8 mouse cellular contexts compared by ENCODE assay signal in genomic region chr6:65043241-65043640, GRCm38 (mm10). TPM values are rescaled to one million over a fixed set of nuclear protein-coding genes. Genes with fewer than 3 reads are reported as not detected.
DNase-seq lines count a peak whose midpoint lies in the region; ATAC-seq and TF ChIP-seq lines count a peak whose summit lies in the region.

No protein-coding gene starts in this region.

- H3K27ac ChIP-seq in heart, embryonic 16.5 days (ENCODE audit: low read length): peak overlapping the region; percentile 92
- peak overlapping the region; percentile 92 for H3K27ac ChIP-seq in MEL (ENCODE audit: control insufficient read depth, low read depth, low read length)
- H3K27ac ChIP-seq in forebrain, embryonic 16.5 days (ENCODE audit: low read length): peak overlapping the region; percentile 99
- no peak overlapping the region for H3K27ac ChIP-seq in liver, embryonic 16.5 days (ENCODE audit: low read length)

- no peak for TF ChIP-seq EP300 in MEL (IDR thresholded peaks at IDR 0.05; ENCODE audit: low read depth in 1 of 2, low read length in 2 of 2)

- peak overlapping the region; percentile 93 for H3K4me2 ChIP-seq in heart, embryonic 16.5 days (ENCODE audit: low read depth, low read length)
- peak overlapping the region; percentile 95 for H3K4me2 ChIP-seq in forebrain, embryonic 16.5 days (ENCODE audit: low read length)
- H3K4me2 ChIP-seq in liver, embryonic 16.5 days (ENCODE audit: low read depth, low read length): peak overlapping the region; percentile 62

- H3K4me1 ChIP-seq in heart, embryonic 16.5 days (ENCODE audit: control insufficient read depth, insufficient read depth, low read length): peaks cover 7% of the 10 kb centered on the region
- H3K4me1 ChIP-seq in MEL (ENCODE audit: control insufficient read depth in 1 of 2, insufficient read depth in 2 of 2, low read length in 2 of 2): peaks cover 3 to 12% of the 10 kb centered on the region in 2 experiments; a peak in 3 of 4 replicates
- H3K4me1 ChIP-seq in forebrain, embryonic 16.5 days (replicated peaks; ENCODE audit: control insufficient read depth, insufficient read depth, low read length): peaks cover 12% of the 10 kb centered on the region
- peaks cover 5% of the 10 kb centered on the region; the same call in 1 of the 2 replicates for H3K4me1 ChIP-seq in liver, embryonic 16.5 days (ENCODE audit: control insufficient read depth, low read depth, low read length)

- H3K36me3 ChIP-seq in heart, embryonic 16.5 days (ENCODE audit: control insufficient read depth, insufficient read depth): peaks cover 26% of the 10 kb centered on the region
- peaks cover 3 to 15% of the 10 kb centered on the region in 2 experiments for H3K36me3 ChIP-seq in MEL (ENCODE audit: control insufficient read depth in 1 of 2, insufficient read depth in 2 of 2, low read length in 2 of 2)
- H3K36me3 ChIP-seq in forebrain, embryonic 16.5 days (ENCODE audit: control insufficient read depth, insufficient read depth): peaks cover 26% of the 10 kb centered on the region
- peaks cover 6% of the 10 kb centered on the region for H3K36me3 ChIP-seq in liver, embryonic 16.5 days (ENCODE audit: control insufficient read depth, insufficient read depth)

- TF ChIP-seq RAD21 in MEL (IDR thresholded peaks at IDR 0.05; ENCODE audit: low read depth, low read length): no peak

- TF ChIP-seq POLR2A in MEL (IDR thresholded peaks at IDR 0.05; ENCODE audit: control insufficient read depth in 1 of 2, insufficient read depth in 1 of 2, low read depth in 1 of 2, low read length in 2 of 2, poor library complexity in 1 of 2): no peak

- peak overlapping the region; percentile 99 for H3K9ac ChIP-seq in heart, embryonic 16.5 days (ENCODE audit: low read length)
- peak overlapping the region; percentile 99 for H3K9ac ChIP-seq in MEL (ENCODE audit: control insufficient read depth, low read depth, low read length, poor library complexity, severe bottlenecking)
- H3K9ac ChIP-seq in forebrain, embryonic 16.5 days (replicated peaks; ENCODE audit: low read depth, low read length): peak overlapping the region; percentile 99
- H3K9ac ChIP-seq in liver, embryonic 16.5 days (ENCODE audit: low read depth, low read length): peak overlapping the region; percentile 86

- H3K27me3 ChIP-seq in heart, embryonic 16.5 days (ENCODE audit: control insufficient read depth, insufficient read depth, low read length): no peaks in the 10 kb centered on the region
- no peaks in the 10 kb centered on the region; a peak in 1 of 4 replicates for H3K27me3 ChIP-seq in MEL (ENCODE audit: control insufficient read depth in 1 of 2, insufficient read depth in 2 of 2, low read length in 2 of 2)
- H3K27me3 ChIP-seq in forebrain, embryonic 16.5 days (replicated peaks; ENCODE audit: control insufficient read depth, insufficient read depth, low read length): no peaks in the 10 kb centered on the region
- no peaks in the 10 kb centered on the region for H3K27me3 ChIP-seq in liver, embryonic 16.5 days (ENCODE audit: control insufficient read depth, insufficient read depth, low read depth, low read length)

- intact Hi-C loops in heart, postnatal 10 days (cut with DNase I): loop anchor here (5.0 kb wide), 1 partner anchor 484 kb away; the partner anchor contains the start of gene Tnip3

- H3K79me2 ChIP-seq in MEL (ENCODE audit: control insufficient read depth, insufficient read depth, low read length, poor library complexity): peaks cover 17% of the 10 kb centered on the region

- no peaks in the 10 kb centered on the region for H3K9me3 ChIP-seq in heart, embryonic 16.5 days (replicated peaks; ENCODE audit: control insufficient read depth, low read length)
- H3K9me3 ChIP-seq in MEL (replicated peaks; ENCODE audit: insufficient read depth, low read length): no peaks in the 10 kb centered on the region
- no peaks in the 10 kb centered on the region for H3K9me3 ChIP-seq in forebrain, embryonic 16.5 days (ENCODE audit: control insufficient read depth, low read length)
- no peaks in the 10 kb centered on the region for H3K9me3 ChIP-seq in liver, embryonic 16.5 days (replicated peaks; ENCODE audit: control insufficient read depth, low read length)

- WGBS in heart, embryonic 16.5 days: 13% methylated on average over 7 of the region's 7 CpGs
- WGBS in forebrain, embryonic 16.5 days: 6% methylated on average over 7 of the region's 7 CpGs
- 3% methylated on average over 7 of the region's 7 CpGs for WGBS in liver, embryonic 16.5 days (ENCODE audit: insufficient replicate concordance)

- H3K4me3 ChIP-seq in heart, embryonic 16.5 days (ENCODE audit: low read length): peak overlapping the region; percentile 89
- H3K4me3 ChIP-seq in MEL (ENCODE audit: control insufficient read depth in 1 of 2, insufficient read depth in 1 of 2, low read depth in 2 of 2, low read length in 2 of 2): peak overlapping the region; percentile 81 to 97
- peak overlapping the region; percentile 87 for H3K4me3 ChIP-seq in forebrain, embryonic 16.5 days (replicated peaks; ENCODE audit: low read length)
- H3K4me3 ChIP-seq in liver, embryonic 16.5 days (ENCODE audit: low read depth, low read length): peak overlapping the region; percentile 88

- TF ChIP-seq CTCF in MEL (IDR thresholded peaks at IDR 0.05 in 2 of 3, conservative IDR thresholded peaks at IDR 0.05 in 1 of 3; ENCODE audit: control insufficient read depth in 1 of 3, insufficient read depth in 1 of 3, low read depth in 2 of 3, low read length in 3 of 3, poor library complexity in 1 of 3, severe bottlenecking in 1 of 3): no peak

- ATAC-seq in heart, embryonic 16.5 days (replicated peaks; ENCODE audit: extremely low read depth, insufficient read depth, low FRiP score): no peak; the same call in 1 of the 2 replicates
- no peak for ATAC-seq in forebrain, embryonic 16.5 days
- ATAC-seq in liver, embryonic 16.5 days (ENCODE audit: low read depth): no peak

- DNase-seq in heart, postnatal 10 days: no peak
- DNase-seq in MEL (ENCODE audit: low read depth, low spot score): peak; percentile 45
- DNase-seq in Muller cell, postnatal 12 days (ENCODE audit: inconsistent ontology term): no peak
- DNase-seq in adrenal gland, postnatal 14 days: no peak
- DNase-seq in natural killer cell, adult 2 months (ENCODE audit: low spot score in 2 of 2): no peak

TF ChIP-seq in MEL, 35 proteins besides CTCF, POLR2A, EP300 and RAD21:
- TF ChIP-seq MYB (IDR thresholded peaks at IDR 0.05; ENCODE audit: low read depth, low read length): no peak
- no peak for TF ChIP-seq ETS1 (IDR thresholded peaks at IDR 0.05; ENCODE audit: low read depth, low read length)
- no peak for TF ChIP-seq ZMIZ1 (IDR thresholded peaks at IDR 0.05; ENCODE audit: low read depth, low read length)
- TF ChIP-seq MXI1 (IDR thresholded peaks at IDR 0.05; ENCODE audit: low read depth, low read length): no peak
- TF ChIP-seq TAL1 (IDR thresholded peaks at IDR 0.05; ENCODE audit: low read length): no peak
- TF ChIP-seq TBP (IDR thresholded peaks at IDR 0.05; ENCODE audit: low read depth, low read length): no peak
- TF ChIP-seq RCOR1 (IDR thresholded peaks at IDR 0.05; ENCODE audit: low read depth, low read length): no peak
- no peak for TF ChIP-seq SMC3 (IDR thresholded peaks at IDR 0.05; ENCODE audit: low read depth, low read length)
- no peak for TF ChIP-seq SIN3A (IDR thresholded peaks at IDR 0.05; ENCODE audit: low read length)
- no peak for TF ChIP-seq E2F4 (IDR thresholded peaks at IDR 0.05; ENCODE audit: borderline replicate concordance, low read depth, low read length)
- TF ChIP-seq CHD2 (IDR thresholded peaks at IDR 0.05; ENCODE audit: low read length): no peak
- TF ChIP-seq MAZ (IDR thresholded peaks at IDR 0.05; ENCODE audit: low read depth, low read length): no peak
- TF ChIP-seq NRF1 (IDR thresholded peaks at IDR 0.05; ENCODE audit: insufficient read depth, low read depth, low read length, poor library complexity, severe bottlenecking): no peak
- TF ChIP-seq CHD1 (IDR thresholded peaks at IDR 0.05; ENCODE audit: low read depth, low read length): no peak
- no peak for TF ChIP-seq UBTF (IDR thresholded peaks at IDR 0.05; ENCODE audit: borderline replicate concordance, insufficient read depth, low read depth, low read length)
- TF ChIP-seq ELF1 (IDR thresholded peaks at IDR 0.05; ENCODE audit: low read depth, low read length): no peak
- no peak for TF ChIP-seq ZC3H11A (IDR thresholded peaks at IDR 0.05; ENCODE audit: low read depth, low read length)
TF ChIP-seq in MEL: peak in this region for 0.

RNA-seq across cellular contexts. Expression of gene Smarcad1, which starts 0.9 kb away (rescaled TPM):
- polyA plus RNA-seq in heart, embryonic 16.5 days (2015; fragmentation: Nextera tagmentation; extraction: Ambion mirVana): 33.4 TPM in 2 replicates
- 10 to 100 TPM; 27.9 to 34.9 TPM for total RNA-seq in heart, postnatal 10 days (2021)
- total RNA-seq in MEL (2012; rRNA removed): 41.2 and 42.7 TPM in 2 replicates
- 10 to 100 TPM; 40.7 to 45.0 TPM for polyA plus RNA-seq in MEL (2012; ENCODE audit: insufficient read depth in 1 of 2, insufficient read length in 2 of 2, low read depth in 1 of 2, low replicate concordance in 2 of 2, missing spikeins in 1 of 2)
- polyA plus RNA-seq in forebrain, embryonic 16.5 days (2015; fragmentation: Nextera tagmentation; extraction: Ambion mirVana): 92.0 and 98.7 TPM in 2 replicates
- 13.7 and 14.4 TPM in 2 replicates for polyA plus RNA-seq in liver, embryonic 16.5 days (2015; fragmentation: Nextera tagmentation; extraction: Ambion mirVana)
- total RNA-seq in adrenal gland, postnatal 14 days (2021): 37.1 and 39.2 TPM in 2 replicates
